Mouse (Mus musculus) forebrain, embryonic 14.5 days (tissue): ENCODE results near the gene Tbc1d14. TPM values are rescaled to one million over a fixed set of nuclear protein-coding genes. Genes with fewer than 3 reads are reported as not detected.

Experiments used
- ATAC-seq: fragments of 200-750 bp; cut with Nextera tagmentation; 2 replicates; pipeline ENCODE4 v1.8.0; 2017; ENCODE audit warnings: mild to moderate bottlenecking, moderate library complexity
- DNase-seq: peaks from one replicate; pipeline ENCODE4 v3.0.0-alpha.2; 2015; ENCODE audit warnings: low spot score
- H3K27ac ChIP-seq: fragments of 300-500 bp; sonication (generic); 2 replicates; pipeline ENCODE4 v1.5.1; 2014; ENCODE audit warnings: low read depth, mild to moderate bottlenecking, control low read depth, low read length, moderate library complexity
- H3K27me3 ChIP-seq: fragments of 300-500 bp; sonication (generic); replicated peaks from 2 replicates; pipeline ENCODE4 v1.6.1; 2014; ENCODE audit warnings: low read length, control low read depth, mixed read lengths; ENCODE audit not compliant: control insufficient read depth, insufficient read depth
- H3K36me3 ChIP-seq: fragments of 300-500 bp; sonication (generic); 2 replicates; pipeline ENCODE4 v1.6.1; 2014; ENCODE audit warnings: low read length, control low read depth; ENCODE audit not compliant: control insufficient read depth, insufficient read depth
- H3K4me1 ChIP-seq: fragments of 300-500 bp; sonication (generic); 2 replicates; pipeline ENCODE4 v1.6.1; 2014; ENCODE audit warnings: antibody characterized with exemption, low read length, control low read depth; ENCODE audit not compliant: control insufficient read depth, insufficient read depth
- H3K4me2 ChIP-seq: fragments of 300-500 bp; sonication (generic); 2 replicates; pipeline ENCODE4 v1.6.1; 2014; ENCODE audit warnings: mild to moderate bottlenecking, control low read depth, low read length
- H3K4me3 ChIP-seq: fragments of 300-500 bp; sonication (generic); 2 replicates; pipeline ENCODE4 v1.5.1; 2014; ENCODE audit warnings: low read depth, low read length, control low read depth
- H3K9ac ChIP-seq: fragments of 300-500 bp; sonication (generic); 2 replicates; pipeline ENCODE4 v1.6.1; 2014; ENCODE audit warnings: mild to moderate bottlenecking, low read length, control low read depth, moderate library complexity
- H3K9me3 ChIP-seq: fragments of 300-500 bp; sonication (generic); replicated peaks from 2 replicates; pipeline ENCODE4 v1.6.1; 2016; ENCODE audit warnings: low read length, control low read depth, mixed read lengths; ENCODE audit not compliant: control insufficient read depth
- WGBS: fragments of 180-500 bp; shearing (Covaris S2); extraction: QIAGEN DNeasy Blood & Tissue Kit; methylation state at CpG from one replicate; pipeline ENCODE4 v1.1.7; 2014; 5-methylcytosine and 5-hydroxymethylcytosine counted together
- polyA plus RNA-seq: library from polyadenylated mRNA; unstranded; fragments of >200 nt; fragmentation: Nextera tagmentation; extraction: Ambion mirVana; gene quantifications from 2 replicates; pipeline ENCODE4 v1.2.1, GENCODE M21; 2014

The Tbc1d14 gene
- polyA plus RNA-seq, result 92.7 and 114 TPM in 2 replicates

- H3K27me3 ChIP-seq, result no peaks in the 10 kb centered on the region
Measured at GRCm38 (mm10) chr5:36593176-36593575, at the start of gene Tbc1d14. Gene Tbc1d14 (minus strand): TSS chr5:36593276.

GRCm38 (mm10) chr5:36625612-36626011 lies 32.5 kb upstream of the Tbc1d14 start:
- H3K4me3 ChIP-seq, result no peak overlapping the region
- H3K9ac ChIP-seq, result no peak overlapping the region
- 0 out of 2 replicates have a peak, but pooled peaks cover 2% of the 10 kb centered on the region for H3K4me1 ChIP-seq
- DNase-seq (no peak), ATAC-seq (no peak)
- no peaks in the 10 kb centered on the region for H3K9me3 ChIP-seq
- H3K4me2 ChIP-seq, result no peak overlapping the region
- H3K27ac ChIP-seq, result no peak overlapping the region
- no peaks in the 10 kb centered on the region for H3K27me3 ChIP-seq
- H3K36me3 ChIP-seq, result peaks cover 28% of the 10 kb centered on the region; the same call in 1 of the 2 replicates
- WGBS, result 80% methylated on average over 5 of the region's 5 CpGs

More at GRCm38 (mm10) chr5:36593176-36593575, at the start of gene Tbc1d14:
- Histone ChIP-seq H3K4me3 (no peak within 1 kb of the TSS), H3K9ac (no peak within 1 kb of the TSS), H3K4me2 (no peak within 1 kb of the TSS), H3K4me1 (no peaks in the 10 kb centered on the region), H3K27ac (no peak within 1 kb of the TSS), H3K9me3 (no peaks in the 10 kb centered on the region), H3K36me3 (peaks cover under 1% of the 10 kb centered on the region; the same call in 1 of the 2 replicates)
- DNase-seq (no peak), ATAC-seq (no peak)
- WGBS, result 88% methylated on average over 5 of the region's 5 CpGs

GRCm38 (mm10) chr5:36623670-36624069 lies 30.6 kb upstream of the Tbc1d14 start:
- Histone ChIP-seq H3K36me3 (peaks cover 26% of the 10 kb centered on the region), H3K9ac (no peak overlapping the region), H3K27me3 (no peaks in the 10 kb centered on the region), H3K9me3 (no peaks in the 10 kb centered on the region), H3K4me2 (no peak overlapping the region), H3K4me3 (no peak overlapping the region), H3K27ac (no peak overlapping the region), H3K4me1 (0 out of 2 replicates have a peak, but pooled peaks cover 2% of the 10 kb centered on the region)
- ATAC-seq, result no peak
- 94% methylated on average over 5 of the region's 5 CpGs for WGBS
- no peak for DNase-seq

- H3K4me1 ChIP-seq, result 0 out of 2 replicates have a peak, but pooled peaks cover 2% of the 10 kb centered on the region
- no peaks in the 10 kb centered on the region for H3K27me3 ChIP-seq
- no peak overlapping the region for H3K4me3 ChIP-seq
- H3K9me3 ChIP-seq, result no peaks in the 10 kb centered on the region
- H3K9ac ChIP-seq, result no peak overlapping the region
- no peak overlapping the region for H3K27ac ChIP-seq
- ATAC-seq (no peak), DNase-seq (no peak)
- 85% methylated on average over 5 of the region's 5 CpGs for WGBS
- no peak overlapping the region for H3K4me2 ChIP-seq
- peaks cover 37% of the 10 kb centered on the region for H3K36me3 ChIP-seq
Measured at GRCm38 (mm10) chr5:36621058-36621449, 28.0 kb upstream of the Tbc1d14 start.

GRCm38 (mm10) chr5:36620409-36621057 lies 27.5 kb upstream of the Tbc1d14 start:
- Histone ChIP-seq H3K36me3 (peaks cover 42% of the 10 kb centered on the region), H3K4me2 (no peak overlapping the region), H3K4me3 (no peak overlapping the region), H3K9me3 (no peaks in the 10 kb centered on the region), H3K9ac (no peak overlapping the region), H3K27ac (no peak overlapping the region), H3K4me1 (0 out of 2 replicates have a peak, but pooled peaks cover 2% of the 10 kb centered on the region), H3K27me3 (no peaks in the 10 kb centered on the region)
- ATAC-seq (no peak), DNase-seq (no peak)
- 83% methylated on average over 8 of the region's 8 CpGs for WGBS

- Histone ChIP-seq H3K9me3 (no peaks in the 10 kb centered on the region), H3K4me2 (no peak overlapping the region), H3K36me3 (peaks cover 55% of the 10 kb centered on the region), H3K4me1 (0 out of 2 replicates have a peak, but pooled peaks cover 2% of the 10 kb centered on the region), H3K9ac (no peak overlapping the region), H3K27ac (no peak overlapping the region), H3K27me3 (no peaks in the 10 kb centered on the region), H3K4me3 (no peak overlapping the region)
- no peak for ATAC-seq
- no peak for DNase-seq
- WGBS, result 77% methylated on average over 5 of the region's 5 CpGs
Measured at GRCm38 (mm10) chr5:36618890-36619289, 25.8 kb upstream of the Tbc1d14 start.

GRCm38 (mm10) chr5:36618356-36618755 lies 25.3 kb upstream of the Tbc1d14 start:
- ATAC-seq, result no peak
- 0 out of 2 replicates have a peak, but pooled peaks cover 2% of the 10 kb centered on the region for H3K4me1 ChIP-seq
- H3K4me2 ChIP-seq, result no peak overlapping the region
- no peaks in the 10 kb centered on the region for H3K27me3 ChIP-seq
- no peaks in the 10 kb centered on the region for H3K9me3 ChIP-seq
- no peak overlapping the region for H3K27ac ChIP-seq
- peaks cover 60% of the 10 kb centered on the region for H3K36me3 ChIP-seq
- no peak for DNase-seq
- no peak overlapping the region for H3K9ac ChIP-seq
- no peak overlapping the region for H3K4me3 ChIP-seq
- WGBS, result 77% methylated on average over 4 of the region's 4 CpGs

- Histone ChIP-seq H3K27me3 (no peaks in the 10 kb centered on the region), H3K27ac (no peak overlapping the region), H3K4me2 (no peak overlapping the region), H3K36me3 (peaks cover 86% of the 10 kb centered on the region), H3K4me3 (no peak overlapping the region), H3K4me1 (no peaks in the 10 kb centered on the region), H3K9me3 (no peaks in the 10 kb centered on the region), H3K9ac (no peak overlapping the region)
- WGBS, result 92% methylated on average over 4 of the region's 4 CpGs
- DNase-seq, result no peak
- ATAC-seq, result no peak
Measured at GRCm38 (mm10) chr5:36614124-36614523, 21.0 kb upstream of the Tbc1d14 start.

GRCm38 (mm10) chr5:36608939-36609499 lies 15.9 kb upstream of the Tbc1d14 start:
- ATAC-seq (no peak), DNase-seq (no peak)
- no peaks in the 10 kb centered on the region for H3K9me3 ChIP-seq
- no peak overlapping the region for H3K4me2 ChIP-seq
- no peaks in the 10 kb centered on the region for H3K4me1 ChIP-seq
- no peak overlapping the region for H3K4me3 ChIP-seq
- H3K27me3 ChIP-seq, result no peaks in the 10 kb centered on the region
- no peak overlapping the region for H3K9ac ChIP-seq
- H3K27ac ChIP-seq, result no peak overlapping the region
- 89% methylated on average over 2 of the region's 2 CpGs for WGBS
- H3K36me3 ChIP-seq, result peaks cover 81% of the 10 kb centered on the region
